Mouse (Mus musculus): ENCODE results near the gene Hip1r.

DNA sequence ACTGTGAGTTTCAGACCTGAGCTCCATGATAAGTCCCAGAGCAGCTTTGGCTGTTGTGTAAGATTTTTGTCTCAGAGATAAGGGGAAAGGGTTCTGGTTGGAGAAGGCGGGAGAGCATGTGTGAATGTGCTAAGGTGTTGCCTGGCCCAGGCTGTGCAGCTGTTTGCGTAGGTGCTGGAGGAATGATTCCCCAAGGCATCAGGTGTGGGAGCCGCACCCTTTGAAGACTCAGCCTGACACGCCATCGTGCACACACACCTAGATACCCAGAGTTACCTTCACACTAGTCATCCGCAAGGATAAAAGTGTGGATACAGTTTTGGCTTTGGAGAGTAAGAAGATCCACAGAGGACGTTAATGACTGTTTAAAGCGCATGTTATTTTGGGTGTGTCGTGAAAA is 62.0 kb downstream of the Hip1r start:
- no peak for TF ChIP-seq CTCF (IDR thresholded peaks at IDR 0.05; ENCODE audit: low read depth)
- no peak for TF ChIP-seq EP300 (IDR thresholded peaks at IDR 0.05; ENCODE audit: low read depth)

Measured in liver, postnatal 0 days (tissue).